Mouse (Mus musculus): ENCODE results near the gene Sp7. TPM values are rescaled to one million over a fixed set of nuclear protein-coding genes. Genes with fewer than 3 reads are reported as not detected.

Sp7 gene
- total and polyA plus RNA-seq, 2 experiments from 2014 or later = 0.30 to 2.1 TPM

DNA sequence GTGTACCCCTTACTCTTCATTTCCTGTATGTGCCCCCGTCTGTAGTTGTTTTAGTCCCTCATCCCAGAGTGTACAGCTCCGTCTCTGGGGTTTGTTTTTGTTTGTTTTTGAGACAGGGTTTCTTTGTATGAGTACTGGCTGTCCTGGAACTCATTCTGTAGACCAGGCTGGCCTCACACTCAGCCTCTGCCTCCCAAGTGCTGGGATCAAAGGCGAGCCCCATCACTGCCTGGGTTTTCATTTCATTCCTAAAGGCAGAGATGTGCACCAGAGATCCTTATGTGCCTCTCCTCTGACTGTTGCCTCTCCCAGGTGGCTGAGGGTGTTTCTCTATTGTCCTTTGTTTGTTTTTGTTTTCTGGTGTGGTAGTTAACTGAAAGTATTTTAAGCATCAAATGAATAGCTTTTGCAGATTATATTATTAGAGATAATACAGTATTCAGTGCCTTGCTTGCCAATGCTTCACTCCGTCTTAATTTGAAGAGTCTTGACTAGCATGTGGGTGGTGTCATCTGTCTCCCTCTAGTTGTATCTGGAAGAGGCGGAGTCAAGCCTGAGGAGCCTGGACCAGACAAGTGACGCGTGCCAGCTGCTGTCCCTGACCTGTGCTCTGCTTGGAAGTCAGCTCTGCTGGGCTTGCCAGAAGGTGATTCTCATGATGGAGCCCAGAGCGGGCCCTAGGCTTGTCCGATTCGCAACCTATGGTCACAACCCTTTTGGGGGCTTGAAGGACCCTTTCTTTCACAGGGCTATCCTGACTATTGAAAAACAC lies 56.7 kb downstream of the Sp7 start:
- Histone ChIP-seq H3K9ac (no peak overlapping the region), H3K4me3 (ENCODE audit: low read depth, low read length) (no peak overlapping the region), H3K4me1 (ENCODE audit: insufficient read depth) (no peaks in the 10 kb centered on the region), H3K27me3 (ENCODE audit: insufficient read depth, low read length) (no peaks in the 10 kb centered on the region), H3K27ac (ENCODE audit: low read depth, low read length) (no peak overlapping the region), H3K9me3 (ENCODE audit: low read length) (no peaks in the 10 kb centered on the region), H3K36me3 (ENCODE audit: insufficient read depth) (no peaks in the 10 kb centered on the region), H3K4me2 (ENCODE audit: low read depth) (no peak overlapping the region)
- DNase-seq = no peak
- TF ChIP-seq CTCF (IDR thresholded peaks at IDR 0.05; ENCODE audit: low read depth) = no peak
- ATAC-seq = no peak
- WGBS = 86% methylated on average over 10 of the region's 10 CpGs

- ATAC-seq (no peak), DNase-seq (no peak)
- H3K4me3 ChIP-seq (ENCODE audit: low read depth, low read length) = no peak overlapping the region
- no peaks in the 10 kb centered on the region for H3K9me3 ChIP-seq (ENCODE audit: low read length)
- no peaks in the 10 kb centered on the region for H3K4me1 ChIP-seq (ENCODE audit: insufficient read depth)
- WGBS = 87% methylated on average over 9 of the region's 9 CpGs
- H3K27me3 ChIP-seq (ENCODE audit: insufficient read depth, low read length) = no peaks in the 10 kb centered on the region
- no peak overlapping the region for H3K9ac ChIP-seq
- TF ChIP-seq CTCF (IDR thresholded peaks at IDR 0.05; ENCODE audit: low read depth) = no peak
- no peak overlapping the region for H3K27ac ChIP-seq (ENCODE audit: low read depth, low read length)
- H3K4me2 ChIP-seq (ENCODE audit: low read depth) = no peak overlapping the region
- H3K36me3 ChIP-seq (ENCODE audit: insufficient read depth) = no peaks in the 10 kb centered on the region
Observed at GRCm38 (mm10) chr15:102308717-102309116, 58.3 kb downstream of the Sp7 start.

Other genes with a start within 250 kb of the Sp7 start
- 90.6 and 110 TPM in 2 replicates for gene Spryd3, start 230.9 kb downstream of the Sp7 start, total RNA-seq (2014; rRNA removed)
- gene Spryd3, start 230.9 kb downstream of the Sp7 start, polyA plus RNA-seq (2015; fragmentation: Nextera tagmentation; extraction: Ambion mirVana) = 76.5 and 95.6 TPM in 2 replicates
- gene Igfbp6, start 222.8 kb downstream of the Sp7 start, total RNA-seq (2014; rRNA removed) = 11.4 and 12.2 TPM in 2 replicates
- gene Igfbp6, start 222.8 kb downstream of the Sp7 start, polyA plus RNA-seq (2015; fragmentation: Nextera tagmentation; extraction: Ambion mirVana) = 8.1 and 10.3 TPM in 2 replicates
- 0.10 TPM in 1 of 2 replicates, not detected in the other for gene Soat2, start 216.7 kb downstream of the Sp7 start, total RNA-seq (2014; rRNA removed)
- gene Soat2, start 216.7 kb downstream of the Sp7 start, polyA plus RNA-seq (2015; fragmentation: Nextera tagmentation; extraction: Ambion mirVana) = 0.12 TPM in 1 of 2 replicates, not detected in the other
- 67.2 and 83.2 TPM in 2 replicates for gene Zfp740, start 163.9 kb downstream of the Sp7 start, total RNA-seq (2014; rRNA removed)
- 20.0 and 29.7 TPM in 2 replicates for gene Zfp740, start 163.9 kb downstream of the Sp7 start, polyA plus RNA-seq (2015; fragmentation: Nextera tagmentation; extraction: Ambion mirVana)
- gene Csad, start 162.5 kb downstream of the Sp7 start, total RNA-seq (2014; rRNA removed) = 46.2 and 47.8 TPM in 2 replicates
- 25.9 and 29.9 TPM in 2 replicates for gene Csad, start 162.5 kb downstream of the Sp7 start, polyA plus RNA-seq (2015; fragmentation: Nextera tagmentation; extraction: Ambion mirVana)
- gene Itgb7, start 135.2 kb downstream of the Sp7 start, total RNA-seq (2014; rRNA removed) = 0.31 and 2.4 TPM in 2 replicates
- gene Itgb7, start 135.2 kb downstream of the Sp7 start, polyA plus RNA-seq (2015; fragmentation: Nextera tagmentation; extraction: Ambion mirVana) = 0.50 and 0.75 TPM in 2 replicates
- gene Rarg, start 109.7 kb downstream of the Sp7 start, total RNA-seq (2014; rRNA removed) = 6.5 and 12.3 TPM in 2 replicates
- gene Rarg, start 109.7 kb downstream of the Sp7 start, polyA plus RNA-seq (2015; fragmentation: Nextera tagmentation; extraction: Ambion mirVana) = 4.5 and 4.6 TPM in 2 replicates
- gene Gm9918, start 96.6 kb downstream of the Sp7 start, total RNA-seq (2014; rRNA removed) = 0.15 TPM in 1 of 2 replicates, not detected in the other
- gene Gm9918, start 96.6 kb downstream of the Sp7 start, polyA plus RNA-seq (2015; fragmentation: Nextera tagmentation; extraction: Ambion mirVana) = not detected in 2 replicates
- 33.2 and 39.3 TPM in 2 replicates for gene Mfsd5, start 87.7 kb downstream of the Sp7 start, total RNA-seq (2014; rRNA removed)
- gene Mfsd5, start 87.7 kb downstream of the Sp7 start, polyA plus RNA-seq (2015; fragmentation: Nextera tagmentation; extraction: Ambion mirVana) = 63.0 and 63.7 TPM in 2 replicates
- gene Espl1, start 70.9 kb downstream of the Sp7 start, total RNA-seq (2014; rRNA removed) = 2.7 and 9.6 TPM in 2 replicates
- gene Espl1, start 70.9 kb downstream of the Sp7 start, polyA plus RNA-seq (2015; fragmentation: Nextera tagmentation; extraction: Ambion mirVana) = 1.5 and 2.3 TPM in 2 replicates
- 177 and 262 TPM in 2 replicates for gene Pfdn5, start 41.1 kb downstream of the Sp7 start, total RNA-seq (2014; rRNA removed)
- 518 and 621 TPM in 2 replicates for gene Pfdn5, start 41.1 kb downstream of the Sp7 start, polyA plus RNA-seq (2015; fragmentation: Nextera tagmentation; extraction: Ambion mirVana)
- gene Myg1, start 35.5 kb downstream of the Sp7 start, total RNA-seq (2014; rRNA removed) = 46.4 and 54.2 TPM in 2 replicates
- gene Myg1, start 35.5 kb downstream of the Sp7 start, polyA plus RNA-seq (2015; fragmentation: Nextera tagmentation; extraction: Ambion mirVana) = 80.2 and 85.7 TPM in 2 replicates
- gene Aaas, start 16.4 kb downstream of the Sp7 start, total RNA-seq (2014; rRNA removed) = 25.5 and 27.9 TPM in 2 replicates
- 31.6 and 33.4 TPM in 2 replicates for gene Aaas, start 16.4 kb downstream of the Sp7 start, polyA plus RNA-seq (2015; fragmentation: Nextera tagmentation; extraction: Ambion mirVana)
- 16.4 and 22.5 TPM in 2 replicates for gene Sp1, start 39.0 kb upstream of the Sp7 start, total RNA-seq (2014; rRNA removed)
- gene Sp1, start 39.0 kb upstream of the Sp7 start, polyA plus RNA-seq (2015; fragmentation: Nextera tagmentation; extraction: Ambion mirVana) = 2.0 and 2.6 TPM in 2 replicates
- 0.38 and 1.1 TPM in 2 replicates for gene Amhr2, start 78.2 kb upstream of the Sp7 start, total RNA-seq (2014; rRNA removed)
- 0.34 and 0.65 TPM in 2 replicates for gene Amhr2, start 78.2 kb upstream of the Sp7 start, polyA plus RNA-seq (2015; fragmentation: Nextera tagmentation; extraction: Ambion mirVana)
- 21.5 and 22.3 TPM in 2 replicates for gene Prr13, start 91.8 kb upstream of the Sp7 start, total RNA-seq (2014; rRNA removed)
- gene Prr13, start 91.8 kb upstream of the Sp7 start, polyA plus RNA-seq (2015; fragmentation: Nextera tagmentation; extraction: Ambion mirVana) = 69.9 and 90.9 TPM in 2 replicates
- 134 and 154 TPM in 2 replicates for gene Pcbp2, start 103.4 kb upstream of the Sp7 start, total RNA-seq (2014; rRNA removed)
- gene Pcbp2, start 103.4 kb upstream of the Sp7 start, polyA plus RNA-seq (2015; fragmentation: Nextera tagmentation; extraction: Ambion mirVana) = 102 and 103 TPM in 2 replicates
- gene Gm10337, start 136.5 kb upstream of the Sp7 start, total RNA-seq (2014; rRNA removed) = not detected in 2 replicates
- gene Gm10337, start 136.5 kb upstream of the Sp7 start, polyA plus RNA-seq (2015; fragmentation: Nextera tagmentation; extraction: Ambion mirVana) = 3.7 and 4.2 TPM in 2 replicates
- 75.0 and 88.9 TPM in 2 replicates for gene Map3k12, start 149.9 kb upstream of the Sp7 start, total RNA-seq (2014; rRNA removed)
- gene Map3k12, start 149.9 kb upstream of the Sp7 start, polyA plus RNA-seq (2015; fragmentation: Nextera tagmentation; extraction: Ambion mirVana) = 29.6 and 39.4 TPM in 2 replicates
- gene Tarbp2, start 151.0 kb upstream of the Sp7 start, total RNA-seq (2014; rRNA removed) = 87.5 and 94.7 TPM in 2 replicates
- gene Tarbp2, start 151.0 kb upstream of the Sp7 start, polyA plus RNA-seq (2015; fragmentation: Nextera tagmentation; extraction: Ambion mirVana) = 86.4 and 89.5 TPM in 2 replicates
- gene Npff, start 157.8 kb upstream of the Sp7 start, total RNA-seq (2014; rRNA removed) = 2.5 and 3.1 TPM in 2 replicates
- 1.5 and 1.7 TPM in 2 replicates for gene Npff, start 157.8 kb upstream of the Sp7 start, polyA plus RNA-seq (2015; fragmentation: Nextera tagmentation; extraction: Ambion mirVana)